Mouse (Mus musculus) heart, adult 2 months (tissue): ENCODE data around the gene Mtx1. TPM values are rescaled to one million over a fixed set of nuclear protein-coding genes. Genes with fewer than 3 reads are reported as not detected.

Source experiments
- DNase-seq, 2 experiments: peaks; one replicate each; pipeline ENCODE4 v3.0.0; 2021
- H3K27ac ChIP-seq: fragments of 200-600 bp; 2 replicates; pipeline ENCODE4 v1.8.1; 2022
- H3K27me3 ChIP-seq: fragments of 200-500 bp; 2 replicates; pipeline ENCODE4 v1.6.1; 2012; ENCODE audit warnings: mild to moderate bottlenecking, low read length, inconsistent platforms, mixed read lengths; ENCODE audit not compliant: control insufficient read depth, insufficient read depth
- H3K36me3 ChIP-seq: fragments of 200-500 bp; 2 replicates; pipeline ENCODE4 v1.6.1; 2012; ENCODE audit warnings: low read length, inconsistent platforms; ENCODE audit not compliant: control insufficient read depth, insufficient read depth
- H3K4me1 ChIP-seq: fragments of 200-500 bp; 2 replicates; pipeline ENCODE4 v1.6.1; 2011; ENCODE audit warnings: low read length; ENCODE audit not compliant: control insufficient read depth, insufficient read depth
- H3K4me3 ChIP-seq: fragments of 200-600 bp; 2 replicates; pipeline ENCODE4 v1.8.1; 2022
- H3K79me2 ChIP-seq: fragments of 200-500 bp; replicated peaks from 2 replicates; pipeline ENCODE4 v1.6.1; 2012; ENCODE audit warnings: mild to moderate bottlenecking, inconsistent platforms, low read length, moderate library complexity, mixed read lengths; ENCODE audit not compliant: control insufficient read depth, insufficient read depth
- H3K9ac ChIP-seq: fragments of 200-500 bp; 2 replicates; pipeline ENCODE4 v1.6.1; 2012; ENCODE audit warnings: low read depth, mild to moderate bottlenecking, control low read depth, inconsistent platforms, low read length, mixed read lengths
- CTCF ChIP-seq: fragments of 200-600 bp; IDR thresholded peaks from 2 replicates; pipeline ENCODE4 v1.8.1; 2022; ENCODE audit warnings: antibody characterized with exemption, mild to moderate bottlenecking, moderate library complexity
- EP300 ChIP-seq: fragments of 200-500 bp; IDR thresholded peaks from 2 replicates; pipeline ENCODE4 v1.6.1; 2011; ENCODE audit warnings: low read depth, low read length, control low read depth; ENCODE audit not compliant: insufficient read depth
- POLR2A ChIP-seq: fragments of 200-500 bp; IDR thresholded peaks from 2 replicates; pipeline ENCODE4 v1.6.1; 2011; ENCODE audit warnings: mild to moderate bottlenecking, low read depth, low read length, control low read depth; ENCODE audit not compliant: insufficient read depth
- WGBS: fragments of 180-500 bp; shearing (Covaris S2); methylation state at CpG from one replicate; pipeline ENCODE4 v1.1.7; 2018; 5-methylcytosine and 5-hydroxymethylcytosine counted together
- intact Hi-C: fragments of 180-260 bp; cut with DNase I; formaldehyde crosslinking; loops from one replicate; pipeline ENCODE4 v1.15.1; 2025
- polyA plus RNA-seq: library from polyadenylated mRNA; depleted of rRNA; stranded (reverse); fragments of >200 nt; gene quantifications from 2 replicates; pipeline ENCODE4 v1.2.3, GENCODE M21; 2012
- total RNA-seq, 2 experiments: library from RNA; stranded (reverse); gene quantifications; 2 replicates each; pipeline ENCODE4 v1.2.3; 2021

The Mtx1 gene
- total and polyA plus RNA-seq, 3 experiments = 59.8 to 96.2 (median 61.8) TPM

- 91% methylated on average over 7 of the region's 7 CpGs for WGBS
- intact Hi-C loops = loop anchor here (10.0 kb wide), 1 partner anchor 265 kb away; no protein-coding TSS in a partner anchor
- Histone ChIP-seq H3K9ac (no peak overlapping the region), H3K36me3 (no peaks in the 10 kb centered on the region), H3K27me3 (no peaks in the 10 kb centered on the region), H3K4me3 (no peak overlapping the region), H3K27ac (no peak overlapping the region), H3K79me2 (no peaks in the 10 kb centered on the region), H3K4me1 (no peaks in the 10 kb centered on the region; the same call in 1 of the 2 replicates)
- DNase-seq = no peak
- TF ChIP-seq EP300 (no peak), CTCF (no peak), POLR2A (no peak)
Measured at GRCm38 (mm10) chr3:89209731-89210130, 17.2 kb downstream of the Mtx1 start.

- H3K9ac ChIP-seq = no peak overlapping the region
- H3K27me3 ChIP-seq = no peaks in the 10 kb centered on the region
- TF ChIP-seq CTCF (no peak), EP300 (no peak), POLR2A (no peak)
- no peaks in the 10 kb centered on the region; the same call in 1 of the 2 replicates for H3K4me1 ChIP-seq
- H3K4me3 ChIP-seq = no peak overlapping the region
- H3K79me2 ChIP-seq = no peaks in the 10 kb centered on the region
- H3K27ac ChIP-seq = no peak overlapping the region
- intact Hi-C loops = no loop called here
- no peak for DNase-seq
- 86% methylated on average over 6 of the region's 6 CpGs for WGBS
- no peaks in the 10 kb centered on the region for H3K36me3 ChIP-seq
Measured at GRCm38 (mm10) chr3:89208736-89209135, 18.2 kb downstream of the Mtx1 start.

GRCm38 (mm10) chr3:89208075-89208657 is 18.7 kb downstream of the Mtx1 start:
- H3K4me3 ChIP-seq = no peak overlapping the region

GRCm38 (mm10) chr3:89206695-89207094 is 20.2 kb downstream of the Mtx1 start:
- Histone ChIP-seq H3K4me1 (peaks cover 3% of the 10 kb centered on the region), H3K36me3 (no peaks in the 10 kb centered on the region), H3K9ac (no peak overlapping the region), H3K27me3 (no peaks in the 10 kb centered on the region), H3K79me2 (no peaks in the 10 kb centered on the region), H3K4me3 (no peak overlapping the region), H3K27ac (no peak overlapping the region)
- DNase-seq = no peak
- 75% methylated on average over 2 of the region's 2 CpGs for WGBS
- TF ChIP-seq POLR2A = no peak
- TF ChIP-seq CTCF = no peak
- TF ChIP-seq EP300 = no peak
- intact Hi-C loops = no loop called here

More at GRCm38 (mm10) chr3:89208075-89208657, 18.7 kb downstream of the Mtx1 start:
- intact Hi-C loops = no loop called here
- H3K27me3 ChIP-seq = no peaks in the 10 kb centered on the region
- no peak for DNase-seq
- H3K9ac ChIP-seq = no peak overlapping the region
- no peak for TF ChIP-seq CTCF
- no peak for TF ChIP-seq POLR2A
- no peak for TF ChIP-seq EP300
- H3K4me1 ChIP-seq = peaks cover 3% of the 10 kb centered on the region
- H3K36me3 ChIP-seq = no peaks in the 10 kb centered on the region
- no peak overlapping the region for H3K27ac ChIP-seq
- no peaks in the 10 kb centered on the region for H3K79me2 ChIP-seq
- WGBS = 87% methylated on average over 13 of the region's 13 CpGs

- no peaks in the 10 kb centered on the region for H3K36me3 ChIP-seq
- H3K4me3 ChIP-seq = no peak overlapping the region
- peak in 1 of 2 experiments; percentile 15 for DNase-seq
- no peaks in the 10 kb centered on the region for H3K27me3 ChIP-seq
- no peak overlapping the region for H3K9ac ChIP-seq
- intact Hi-C loops = no loop called here
- no peak for TF ChIP-seq EP300
- TF ChIP-seq POLR2A = no peak
- no peak for TF ChIP-seq CTCF
- H3K27ac ChIP-seq = no peak overlapping the region
- WGBS = 86% methylated on average over 7 of the region's 7 CpGs
- H3K4me1 ChIP-seq = peaks cover 3% of the 10 kb centered on the region
- H3K79me2 ChIP-seq = no peaks in the 10 kb centered on the region
Measured at GRCm38 (mm10) chr3:89206079-89206478, 20.8 kb downstream of the Mtx1 start.

GRCm38 (mm10) chr3:89203142-89203514 is 23.8 kb downstream of the Mtx1 start:
- Histone ChIP-seq H3K36me3 (no peaks in the 10 kb centered on the region), H3K79me2 (no peaks in the 10 kb centered on the region), H3K27me3 (no peaks in the 10 kb centered on the region), H3K27ac (peak overlapping the region; percentile 76), H3K4me1 (peaks cover 3% of the 10 kb centered on the region), H3K9ac (peak overlapping the region; percentile 71; the same call in 1 of the 2 replicates), H3K4me3 (peak overlapping the region; percentile 64)
- intact Hi-C loops = no loop called here
- DNase-seq = peak in 1 of 2 experiments; percentile 17
- no peak for TF ChIP-seq CTCF
- TF ChIP-seq EP300 = no peak
- no peak for TF ChIP-seq POLR2A
- 25% methylated on average over 5 of the region's 5 CpGs for WGBS
